Mouse (Mus musculus) kidney, adult 2 months (tissue): ENCODE results near the gene Asb18.

Experiments
- CTCF ChIP-seq: fragments of 200-500 bp; conservative IDR thresholded peaks from 2 replicates; pipeline ENCODE4 v1.5.1; 2011; ENCODE audit warnings: low read depth, mild to moderate bottlenecking, control low read depth, low read length, moderate library complexity, mixed read lengths; ENCODE audit not compliant: insufficient read depth, insufficient read length
- POLR2A ChIP-seq: fragments of 200-500 bp; IDR thresholded peaks from one replicate; pipeline ENCODE4 v1.6.1; 2011; ENCODE audit warnings: low read depth, low read length, control low read depth

DNA sequence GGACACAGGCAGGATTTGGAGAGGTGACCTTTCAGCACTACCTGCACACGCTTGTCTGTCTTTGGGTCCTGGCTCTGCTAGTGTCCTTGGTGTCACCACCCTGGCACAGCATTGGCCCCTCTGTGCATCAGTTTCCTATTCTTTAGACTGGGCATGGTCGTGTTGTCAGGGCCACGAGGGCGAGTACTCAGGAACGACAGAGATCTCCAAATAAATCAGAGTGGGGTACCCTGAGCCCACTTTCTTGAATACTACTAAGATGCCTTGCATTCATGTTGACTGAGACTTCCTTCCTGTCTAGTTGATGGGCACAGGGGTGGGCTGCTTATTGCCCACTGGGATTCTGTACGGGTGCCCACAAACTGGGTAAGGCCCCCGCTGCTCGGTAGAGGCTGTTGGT lies 37.2 kb downstream of the Asb18 start:
- TF ChIP-seq POLR2A (no peak), CTCF (no peak)
